Mouse (Mus musculus): ENCODE measurements around the gene Washc3. TPM values are rescaled to one million over a fixed set of nuclear protein-coding genes. Genes with fewer than 3 reads are reported as not detected.
A peak's percentile ranks its signal among the peaks of the same experiment; 100 is the strongest.

The Washc3 gene
- polyA plus RNA-seq (2015; fragmentation: Nextera tagmentation; extraction: Ambion mirVana), result 39.0 and 40.2 TPM in 2 replicates

GRCm38 (mm10) chr10:88200951-88201638 lies at the start of gene Washc3:
TSS of gene Washc3 (plus strand) at chr10:88201093.
- Histone ChIP-seq H3K36me3 (replicated peaks) (no peaks in the 10 kb centered on the region), H3K27me3 (replicated peaks) (no peaks in the 10 kb centered on the region), H3K9ac (peak within 1 kb of the TSS; percentile 84), H3K27ac (peak within 1 kb of the TSS; percentile 87), H3K4me1 (peaks cover 6% of the 10 kb centered on the region), H3K4me3 (peak within 1 kb of the TSS; percentile 73), H3K9me3 (no peaks in the 10 kb centered on the region), H3K4me2 (peak within 1 kb of the TSS; percentile 71)
- ATAC-seq (replicated peaks), result peak; percentile 100
- under 1% methylated on average over 23 of the region's 23 CpGs for WGBS

GRCm38 (mm10) chr10:88151658-88152057 lies 49.2 kb upstream of the Washc3 start:
- no peak for ATAC-seq (replicated peaks)
- H3K9ac ChIP-seq, result no peak overlapping the region
- 94% methylated on average over 6 of the region's 6 CpGs for WGBS

GRCm38 (mm10) chr10:88162096-88162495 lies 38.8 kb upstream of the Washc3 start:
- no peaks in the 10 kb centered on the region for H3K27me3 ChIP-seq (replicated peaks)
- H3K36me3 ChIP-seq (replicated peaks), result peaks cover 9% of the 10 kb centered on the region; the same call in 1 of the 2 replicates
- H3K4me2 ChIP-seq, result no peak overlapping the region
- WGBS, result 89% methylated on average over 2 of the region's 2 CpGs
- H3K27ac ChIP-seq, result no peak overlapping the region
- no peaks in the 10 kb centered on the region for H3K9me3 ChIP-seq
- H3K9ac ChIP-seq, result no peak overlapping the region
- H3K4me3 ChIP-seq, result no peak overlapping the region
- ATAC-seq (replicated peaks), result no peak
- H3K4me1 ChIP-seq, result no peaks in the 10 kb centered on the region

More at GRCm38 (mm10) chr10:88151658-88152057, 49.2 kb upstream of the Washc3 start:
- Histone ChIP-seq H3K27ac (no peak overlapping the region), H3K27me3 (replicated peaks) (no peaks in the 10 kb centered on the region), H3K4me1 (peaks cover 8% of the 10 kb centered on the region), H3K4me2 (no peak overlapping the region), H3K4me3 (no peak overlapping the region), H3K36me3 (replicated peaks) (peaks cover 8% of the 10 kb centered on the region; the same call in 1 of the 2 replicates), H3K9me3 (no peaks in the 10 kb centered on the region)

- Histone ChIP-seq H3K27ac (no peak overlapping the region), H3K4me1 (no peaks in the 10 kb centered on the region), H3K36me3 (replicated peaks) (peaks cover 9% of the 10 kb centered on the region; the same call in 1 of the 2 replicates), H3K27me3 (replicated peaks) (no peaks in the 10 kb centered on the region), H3K4me3 (no peak overlapping the region), H3K9me3 (no peaks in the 10 kb centered on the region), H3K9ac (no peak overlapping the region), H3K4me2 (no peak overlapping the region)
- 84% methylated on average over 5 of the region's 5 CpGs for WGBS
- ATAC-seq (replicated peaks), result no peak
Observed at GRCm38 (mm10) chr10:88162676-88163075, 38.2 kb upstream of the Washc3 start.

GRCm38 (mm10) chr10:88166158-88166557 lies 34.7 kb upstream of the Washc3 start:
- peaks cover 5% of the 10 kb centered on the region; the same call in 1 of the 2 replicates for H3K36me3 ChIP-seq (replicated peaks)
- H3K4me2 ChIP-seq, result no peak overlapping the region
- H3K27me3 ChIP-seq (replicated peaks), result no peaks in the 10 kb centered on the region
- H3K27ac ChIP-seq, result no peak overlapping the region
- no peaks in the 10 kb centered on the region for H3K4me1 ChIP-seq
- H3K9ac ChIP-seq, result no peak overlapping the region
- whole genome bisulfite sequencing, result 97% methylated on average over 3 of the region's 3 CpGs
- no peaks in the 10 kb centered on the region for H3K9me3 ChIP-seq
- H3K4me3 ChIP-seq, result no peak overlapping the region
- no peak for ATAC-seq (replicated peaks)

GRCm38 (mm10) chr10:88167438-88168077 lies 33.3 kb upstream of the Washc3 start:
- no peaks in the 10 kb centered on the region for H3K27me3 ChIP-seq (replicated peaks)
- no peak for ATAC-seq (replicated peaks)
- H3K4me2 ChIP-seq, result no peak overlapping the region
- H3K9me3 ChIP-seq, result no peaks in the 10 kb centered on the region
- H3K36me3 ChIP-seq (replicated peaks), result no peaks in the 10 kb centered on the region
- H3K27ac ChIP-seq, result no peak overlapping the region
- WGBS, result 84% methylated on average over 7 of the region's 7 CpGs
- no peak overlapping the region for H3K9ac ChIP-seq
- H3K4me3 ChIP-seq, result no peak overlapping the region
- H3K4me1 ChIP-seq, result no peaks in the 10 kb centered on the region

- ATAC-seq (replicated peaks), result peak; percentile 69
- WGBS, result 17% methylated on average over 4 of the region's 4 CpGs
- Histone ChIP-seq H3K27me3 (replicated peaks) (no peaks in the 10 kb centered on the region), H3K36me3 (replicated peaks) (no peaks in the 10 kb centered on the region), H3K4me2 (peak overlapping the region; percentile 71), H3K9me3 (no peaks in the 10 kb centered on the region), H3K27ac (no peak overlapping the region), H3K4me3 (peak overlapping the region; percentile 73), H3K4me1 (peaks cover 6% of the 10 kb centered on the region), H3K9ac (no peak overlapping the region)
Observed at GRCm38 (mm10) chr10:88200541-88200940, 352 bp upstream of the Washc3 start.

- ATAC-seq (replicated peaks), result no peak
- Histone ChIP-seq H3K4me2 (peak overlapping the region; percentile 71), H3K9me3 (no peaks in the 10 kb centered on the region), H3K4me1 (peaks cover 6% of the 10 kb centered on the region), H3K9ac (peak overlapping the region; percentile 84), H3K27ac (peak overlapping the region; percentile 87), H3K4me3 (peak overlapping the region; percentile 73), H3K27me3 (replicated peaks) (no peaks in the 10 kb centered on the region), H3K36me3 (replicated peaks) (no peaks in the 10 kb centered on the region)
- WGBS, result 73% methylated on average over 13 of the region's 13 CpGs
Observed at GRCm38 (mm10) chr10:88201650-88202049, 757 bp downstream of the Washc3 start.

GRCm38 (mm10) chr10:88202581-88202980 lies 1.7 kb downstream of the Washc3 start:
- WGBS, result 98% methylated on average over 8 of the region's 8 CpGs

GRCm38 (mm10) chr10:88203236-88203635 lies 2.3 kb downstream of the Washc3 start:
- ATAC-seq (replicated peaks), result no peak
- 92% methylated on average over 6 of the region's 6 CpGs for WGBS
- peaks cover 6% of the 10 kb centered on the region for H3K4me1 ChIP-seq
- H3K36me3 ChIP-seq (replicated peaks), result no peaks in the 10 kb centered on the region
- H3K4me3 ChIP-seq, result no peak overlapping the region
- H3K9me3 ChIP-seq, result no peaks in the 10 kb centered on the region
- no peak overlapping the region for H3K27ac ChIP-seq
- no peaks in the 10 kb centered on the region for H3K27me3 ChIP-seq (replicated peaks)
- no peak overlapping the region for H3K9ac ChIP-seq
- no peak overlapping the region for H3K4me2 ChIP-seq

More at GRCm38 (mm10) chr10:88202581-88202980, 1.7 kb downstream of the Washc3 start:
- Histone ChIP-seq H3K27ac (no peak overlapping the region), H3K36me3 (replicated peaks) (no peaks in the 10 kb centered on the region), H3K27me3 (replicated peaks) (no peaks in the 10 kb centered on the region), H3K4me1 (peaks cover 6% of the 10 kb centered on the region), H3K9me3 (no peaks in the 10 kb centered on the region), H3K9ac (no peak overlapping the region), H3K4me2 (no peak overlapping the region), H3K4me3 (no peak overlapping the region)
- ATAC-seq (replicated peaks), result no peak

- 93% methylated on average over 5 of the region's 5 CpGs for WGBS
- Histone ChIP-seq H3K4me3 (no peak overlapping the region), H3K27me3 (replicated peaks) (no peaks in the 10 kb centered on the region), H3K4me2 (no peak overlapping the region), H3K36me3 (replicated peaks) (no peaks in the 10 kb centered on the region), H3K27ac (no peak overlapping the region), H3K9ac (no peak overlapping the region), H3K4me1 (no peaks in the 10 kb centered on the region), H3K9me3 (no peaks in the 10 kb centered on the region)
- ATAC-seq (replicated peaks), result no peak
Observed at GRCm38 (mm10) chr10:88212644-88213043, 11.8 kb downstream of the Washc3 start.

- Histone ChIP-seq H3K27ac (no peak overlapping the region), H3K4me1 (no peaks in the 10 kb centered on the region), H3K9me3 (no peaks in the 10 kb centered on the region), H3K9ac (no peak overlapping the region), H3K36me3 (replicated peaks) (no peaks in the 10 kb centered on the region; the same call in 1 of the 2 replicates), H3K4me2 (no peak overlapping the region), H3K4me3 (no peak overlapping the region), H3K27me3 (replicated peaks) (no peaks in the 10 kb centered on the region)
- 96% methylated on average over 20 of the region's 20 CpGs for WGBS
- ATAC-seq (replicated peaks), result no peak
Observed at GRCm38 (mm10) chr10:88214800-88215514, 14.1 kb downstream of the Washc3 start.

Data from midbrain, embryonic 15.5 days (tissue).